Mouse (Mus musculus) ES-E14 (cell line): ENCODE measurements around the gene 1700001P01Rik.

Experiments
- CHD2 ChIP-seq: IDR thresholded peaks from 2 replicates; pipeline ENCODE4 v1.6.1; 2014; ENCODE audit warnings: mild to moderate bottlenecking, low read depth, low read length, inconsistent platforms
- ZC3H11A ChIP-seq: IDR thresholded peaks from 2 replicates; pipeline ENCODE4 v1.6.1; 2012; ENCODE audit warnings: low read depth, mild to moderate bottlenecking, inconsistent platforms, low read length, borderline replicate concordance

DNA sequence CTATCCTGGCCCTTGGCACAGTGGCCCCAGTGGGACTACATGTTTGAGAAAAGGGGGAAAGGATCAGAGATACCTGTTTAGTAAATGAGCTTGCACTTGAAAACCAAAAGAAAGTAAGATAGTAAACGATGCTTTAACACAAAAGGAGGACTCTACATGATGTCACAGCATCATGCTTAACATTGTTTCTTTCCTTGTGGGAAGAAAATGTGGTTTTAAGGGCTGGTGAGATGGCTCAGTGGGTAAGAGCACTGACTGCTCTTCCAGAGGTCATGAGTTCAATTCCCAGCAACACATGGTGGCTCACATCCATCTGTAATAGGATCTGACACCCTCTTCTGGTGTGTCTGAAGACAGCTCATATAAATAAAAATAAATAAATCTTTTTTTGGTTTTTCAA lies 17.6 kb downstream of the 1700001P01Rik start:
- no peak for TF ChIP-seq ZC3H11A
- no peak for TF ChIP-seq CHD2
